Mouse (Mus musculus): ENCODE measurements at regions not wholly inside any gene's neighbourhood (a gene's known extent, or its start where the extent isn't known, plus 50 kb on each side); places are given as distances from the start of the nearest gene placed in this dataset.

- TF ChIP-seq POLR2A (IDR thresholded peaks at IDR 0.05; ENCODE audit: extremely low read depth, insufficient read depth, low read length), result no peak
- Histone ChIP-seq H3K27ac (ENCODE audit: insufficient read depth, low read length) (no peak overlapping the region), H3K4me1 (ENCODE audit: control insufficient read depth, insufficient read depth, low read length) (no peaks in the 10 kb centered on the region)
These were observed 143.3 kb downstream of the BC067074 start for GRCm38 (mm10) chr13:113436288-113436687.

DNA sequence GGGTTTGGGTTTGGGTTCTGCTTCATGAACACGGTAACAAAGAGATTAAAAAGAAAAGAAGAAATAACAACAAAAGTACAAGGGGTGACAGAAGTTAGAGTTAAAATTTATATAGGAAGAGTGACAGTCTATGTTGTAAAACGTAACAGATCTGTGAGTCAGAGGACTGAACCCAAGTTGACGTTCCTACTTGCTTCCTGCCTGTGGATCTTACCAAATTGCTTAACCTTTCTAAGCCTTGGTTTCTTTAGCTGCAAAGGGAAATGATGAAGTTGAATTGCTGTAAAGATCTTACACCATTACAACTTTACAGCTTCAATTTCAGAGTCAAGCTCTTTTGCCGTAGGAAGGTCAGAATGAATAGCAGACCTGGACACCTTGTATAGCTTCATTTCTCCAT lies 142.2 kb downstream of the BC067074 start:
- Histone ChIP-seq H3K27ac (ENCODE audit: insufficient read depth, low read length) (no peak overlapping the region), H3K4me3 (ENCODE audit: insufficient read depth, low read length) (no peak overlapping the region), H3K4me1 (ENCODE audit: control insufficient read depth, insufficient read depth, low read length) (no peaks in the 10 kb centered on the region)
- no peak for TF ChIP-seq POLR2A (IDR thresholded peaks at IDR 0.05; ENCODE audit: extremely low read depth, insufficient read depth, low read length)
- no peak for TF ChIP-seq CTCF (IDR thresholded peaks at IDR 0.05; ENCODE audit: extremely low read depth, insufficient read depth, low read length)

More at GRCm38 (mm10) chr13:113436288-113436687, 143.3 kb downstream of the BC067074 start:
- no peak overlapping the region for H3K4me3 ChIP-seq (ENCODE audit: insufficient read depth, low read length)

DNA sequence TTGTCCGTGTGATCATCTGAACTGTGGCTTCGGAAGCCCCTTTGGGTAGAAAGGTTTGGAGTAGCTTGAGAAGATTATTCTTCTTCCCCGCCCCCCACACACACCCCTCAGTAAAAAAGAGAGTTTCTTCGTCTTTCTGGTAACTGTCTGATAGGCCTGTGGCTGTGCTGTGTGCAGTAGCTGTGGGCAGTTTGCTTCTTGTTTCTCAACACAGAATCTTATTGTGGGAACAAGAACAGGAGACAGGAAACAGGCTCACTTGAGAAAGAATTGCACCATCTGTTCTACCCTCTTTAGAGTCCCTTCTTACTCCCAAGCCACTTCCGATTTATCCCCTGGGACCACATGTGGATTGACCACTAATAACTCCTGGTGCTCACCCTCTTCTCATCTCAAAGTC lies 140.5 kb downstream of the BC067074 start:
- TF ChIP-seq CTCF (IDR thresholded peaks at IDR 0.05; ENCODE audit: extremely low read depth, insufficient read depth, low read length), result no peak
- TF ChIP-seq POLR2A (IDR thresholded peaks at IDR 0.05; ENCODE audit: extremely low read depth, insufficient read depth, low read length), result no peak
- Histone ChIP-seq H3K4me1 (ENCODE audit: control insufficient read depth, insufficient read depth, low read length) (no peaks in the 10 kb centered on the region), H3K4me3 (ENCODE audit: insufficient read depth, low read length) (no peak overlapping the region), H3K27ac (ENCODE audit: insufficient read depth, low read length) (no peak overlapping the region)

DNA sequence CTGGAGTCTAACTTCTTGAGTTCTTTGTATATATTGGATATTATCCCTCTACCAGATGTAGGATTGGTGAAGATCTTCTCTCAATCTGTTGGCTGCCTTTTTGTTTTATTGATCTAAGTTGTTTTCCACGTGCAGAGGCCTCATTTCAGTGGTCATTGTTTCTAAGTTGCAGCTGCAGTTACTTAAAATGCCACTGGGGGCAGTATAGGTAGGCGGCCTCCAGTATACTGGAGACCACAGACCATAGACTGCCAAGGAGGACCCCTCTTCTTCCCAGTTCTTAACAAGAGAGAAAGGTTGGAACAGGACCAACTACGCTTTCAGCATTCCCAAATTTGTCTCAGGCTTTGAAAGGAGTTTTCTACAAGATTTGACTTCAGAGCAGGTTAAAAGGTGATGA lies 136.7 kb downstream of the BC067074 start:
- H3K4me1 ChIP-seq (ENCODE audit: control insufficient read depth, insufficient read depth, low read length), result no peaks in the 10 kb centered on the region
- H3K27ac ChIP-seq (ENCODE audit: insufficient read depth, low read length), result no peak overlapping the region
- no peak for TF ChIP-seq POLR2A (IDR thresholded peaks at IDR 0.05; ENCODE audit: extremely low read depth, insufficient read depth, low read length)
- peak; percentile 45; the same call in 1 of the 2 replicates for TF ChIP-seq CTCF (IDR thresholded peaks at IDR 0.05; ENCODE audit: extremely low read depth, insufficient read depth, low read length)
- no peak overlapping the region for H3K4me3 ChIP-seq (ENCODE audit: insufficient read depth, low read length)

Measured in cortical plate, adult 2 months (tissue).